Mouse (Mus musculus): ENCODE measurements around the gene Cypt4. TPM values are rescaled to one million over a fixed set of nuclear protein-coding genes. Genes with fewer than 3 reads are reported as not detected.

Cypt4 gene
- not detected for total RNA-seq (2023)

DNA sequence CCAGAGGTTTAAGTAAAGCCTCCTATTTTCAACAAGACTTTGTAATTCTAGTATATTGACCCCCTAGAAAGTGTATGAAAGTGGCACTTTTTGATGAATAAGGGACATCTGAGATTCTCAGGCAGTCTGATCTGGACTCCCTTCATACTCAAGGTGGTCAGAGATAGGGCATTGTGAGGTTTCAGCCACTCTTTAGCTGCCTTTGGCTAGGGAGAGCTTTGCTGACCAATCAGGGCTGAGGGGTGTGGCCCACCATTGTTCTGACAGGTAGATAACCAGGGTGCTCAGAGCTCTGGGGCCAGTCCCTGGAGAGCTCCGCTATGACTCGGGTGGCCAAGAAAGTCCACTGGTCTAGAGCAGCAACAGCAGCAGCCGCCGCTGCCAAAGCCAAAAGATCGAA lies at the start of gene Cypt4:
Gene Cypt4 (plus strand): TSS at position 301 of the 400 bp plus-strand sequence.

Other genes starting within 250 kb of the Cypt4 start
- 10 to 100 TPM; 21.2 to 28.9 TPM for gene Dpy19l1, start 122.1 kb upstream of the Cypt4 start, total RNA-seq (2023)
- not detected for gene Dpy19l2, start 71.1 kb downstream of the Cypt4 start, total RNA-seq (2023)
- gene Tbx20, start 149.1 kb downstream of the Cypt4 start, total RNA-seq (2023), result not detected